Mouse (Mus musculus): ENCODE data around the gene Sst.
A peak's percentile ranks its signal among the peaks of the same experiment; 100 is the strongest.
"Not testable (repeated sequence)": the region's sequence is repeated elsewhere in the genome, so short reads cannot be mapped to it uniquely, and the experiment has no call there.

Sst gene

DNA sequence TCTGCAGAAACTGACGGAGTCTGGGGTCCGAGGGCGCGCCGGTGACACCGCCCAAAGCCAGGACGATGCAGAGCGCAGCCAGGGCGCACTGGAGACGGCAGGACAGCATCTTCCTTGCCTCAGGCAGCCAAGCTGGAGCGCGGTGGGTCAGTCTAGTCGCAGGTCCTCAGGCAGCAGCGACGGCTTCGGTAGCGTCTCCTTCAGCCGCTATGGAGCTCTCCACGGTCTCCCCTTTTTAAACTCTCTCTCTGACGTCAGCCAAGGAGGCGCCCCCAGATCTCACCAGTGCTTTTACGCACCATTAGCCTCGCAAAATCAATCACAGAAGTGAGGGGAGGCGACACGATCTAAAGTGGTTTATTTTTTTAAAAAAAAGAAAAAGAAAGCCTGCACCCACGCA lies at the start of gene Sst:
Gene Sst (minus strand): TSS at position 323 of the 400 bp plus-strand sequence.
- no peak for DNase-seq

DNA sequence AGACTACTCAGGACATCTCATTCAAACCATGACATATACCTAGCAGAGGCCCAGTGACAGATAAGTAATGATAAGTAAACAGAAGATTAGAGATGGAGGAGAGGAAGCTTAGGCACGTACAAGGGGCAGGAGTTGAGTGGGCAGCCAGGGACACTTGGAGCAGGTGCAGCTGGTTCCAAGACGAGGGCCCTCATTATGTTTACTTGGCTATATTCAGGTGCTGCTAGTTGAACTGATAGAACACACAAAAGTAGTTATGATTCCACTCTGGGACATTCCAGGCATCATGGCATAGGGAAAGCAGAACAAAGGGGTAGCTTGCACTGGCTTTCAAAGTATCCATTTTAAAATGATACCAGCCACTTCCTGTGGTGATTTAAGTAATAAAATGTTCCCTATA lies 43.6 kb upstream of the Sst start:
- no peak for DNase-seq

DNA sequence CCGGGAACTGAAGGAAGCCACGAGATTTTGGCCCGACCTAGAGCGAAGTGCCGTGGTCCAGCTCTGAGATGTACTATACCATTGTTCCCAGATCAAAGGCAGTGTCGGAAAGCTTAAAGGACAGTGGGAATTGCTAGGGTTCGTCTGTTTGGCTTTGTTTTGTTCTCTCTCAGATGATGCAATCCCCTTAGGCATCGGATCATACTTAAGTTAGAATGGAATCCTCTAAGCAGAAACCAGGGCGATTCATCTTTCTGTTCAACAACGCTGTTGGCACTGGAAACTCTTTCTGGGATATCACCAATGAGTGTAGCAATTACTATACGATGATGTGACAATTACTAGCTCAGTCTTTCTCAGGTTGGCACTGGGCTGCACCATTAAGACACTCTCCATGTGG lies 41.5 kb upstream of the Sst start, which contains the start of gene Rtp2:
Gene Rtp2 (minus strand): TSS at position 101 of the 400 bp plus-strand sequence.
- DNase-seq = no peak

DNA sequence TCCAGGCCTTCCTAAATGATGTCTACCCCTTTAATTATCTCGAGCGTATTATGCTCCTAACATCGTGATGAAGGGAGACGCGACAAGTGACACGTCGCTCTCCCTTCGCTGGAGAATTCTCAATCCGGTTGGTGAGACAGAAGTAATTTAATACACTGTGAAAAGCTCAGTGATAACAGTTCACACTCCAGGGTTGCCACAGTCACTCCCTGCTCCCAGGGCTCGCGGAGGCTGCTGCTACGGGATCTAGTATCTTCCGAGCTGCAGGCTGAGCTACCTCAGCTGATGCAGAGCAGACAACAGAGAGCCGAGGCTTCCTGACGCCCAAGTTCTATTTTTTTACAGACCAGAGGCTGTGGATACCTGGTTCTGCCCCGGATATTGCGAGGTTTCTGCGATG lies 40.5 kb upstream of the Sst start:
- DNase-seq = no peak

DNA sequence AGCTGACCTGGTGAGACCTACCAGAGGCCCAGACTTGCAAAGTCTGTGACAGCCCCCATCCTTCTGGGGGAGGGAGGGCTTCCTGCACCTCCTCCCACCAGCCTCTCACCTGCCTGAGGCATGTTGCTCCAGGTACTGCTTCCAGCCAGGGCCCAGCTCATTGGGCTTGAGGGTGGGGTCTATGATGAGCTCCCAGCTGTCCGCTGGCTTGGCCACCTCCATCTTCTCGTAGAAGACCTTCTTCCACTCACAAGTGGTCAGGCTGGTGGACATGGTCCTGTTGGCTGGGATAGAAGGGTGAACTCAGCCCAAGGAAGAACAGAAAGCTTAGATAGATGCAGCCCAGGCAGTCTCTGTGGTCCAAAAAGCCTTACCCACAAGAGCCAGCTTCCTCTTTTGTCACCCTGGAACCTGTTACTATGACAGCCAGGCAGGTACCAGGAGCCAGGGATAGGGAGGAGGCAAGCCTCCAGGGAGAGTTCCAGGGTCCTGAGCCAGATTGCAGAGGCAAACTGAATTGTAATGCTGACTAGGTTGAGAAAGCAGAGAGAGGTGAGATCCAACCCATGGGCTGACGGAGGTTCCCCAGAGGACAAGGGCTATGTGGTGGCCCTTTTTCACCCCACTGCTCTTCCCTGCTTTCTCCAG lies 39.8 kb upstream of the Sst start:
- DNase-seq = no peak

DNA sequence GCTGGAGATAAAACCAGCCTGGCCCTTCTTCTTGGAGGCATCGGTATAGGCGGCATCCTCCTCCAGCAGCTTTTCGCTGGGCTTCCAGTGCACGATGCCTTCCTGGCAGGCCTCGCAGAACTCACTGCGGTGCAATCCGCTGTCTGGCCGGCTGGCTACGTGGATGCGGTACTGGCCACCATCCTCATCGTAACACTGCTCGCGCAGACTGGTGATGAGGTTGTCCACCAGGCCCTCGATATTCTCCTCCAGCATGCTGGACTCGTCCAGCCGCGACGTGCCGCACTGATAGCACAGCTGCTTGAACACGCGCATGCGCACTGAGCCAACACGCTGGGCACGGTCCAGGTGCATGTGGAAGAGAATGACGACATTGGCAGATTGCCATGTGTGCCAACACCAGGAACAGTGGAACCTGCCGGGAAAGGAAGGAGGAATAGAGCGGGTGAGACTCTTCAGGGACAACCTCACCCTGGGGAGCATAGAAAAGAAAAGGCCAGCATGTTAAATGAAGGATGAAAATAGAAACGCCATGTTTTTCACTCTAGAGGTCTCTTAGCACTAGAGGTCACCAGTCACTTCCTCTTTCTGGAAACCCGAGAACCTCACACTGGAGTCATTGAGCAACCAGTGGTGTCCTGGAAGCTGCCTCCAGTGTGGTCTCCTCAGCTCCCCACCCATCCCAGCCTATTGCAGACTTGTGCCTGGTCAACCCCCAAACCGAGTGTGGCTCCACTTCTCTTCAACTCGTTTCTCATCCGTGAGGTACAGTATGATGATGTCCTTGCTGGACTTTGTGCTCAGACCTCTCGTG lies 36.8 kb upstream of the Sst start:
- no peak for DNase-seq

DNA sequence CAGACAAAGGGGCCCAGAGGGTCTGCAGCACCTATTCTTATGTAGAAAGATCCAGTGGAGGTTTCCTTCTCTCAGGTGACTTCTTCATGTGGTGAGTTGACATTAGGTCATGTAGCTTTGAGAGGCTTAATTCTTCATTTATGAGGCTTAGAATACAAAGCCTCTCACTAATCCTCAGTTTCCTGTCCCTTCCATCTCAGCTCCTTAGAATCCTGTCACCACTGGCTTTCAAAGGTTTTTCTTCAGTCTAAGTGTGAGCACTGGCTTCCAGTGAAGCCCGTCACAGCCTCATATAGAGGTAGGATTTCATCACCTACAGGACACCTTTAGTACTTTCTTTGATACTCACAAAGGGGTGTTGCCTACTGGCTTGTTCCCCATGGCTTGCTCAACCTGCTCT lies 32.1 kb upstream of the Sst start:
- DNase-seq = no peak

DNA sequence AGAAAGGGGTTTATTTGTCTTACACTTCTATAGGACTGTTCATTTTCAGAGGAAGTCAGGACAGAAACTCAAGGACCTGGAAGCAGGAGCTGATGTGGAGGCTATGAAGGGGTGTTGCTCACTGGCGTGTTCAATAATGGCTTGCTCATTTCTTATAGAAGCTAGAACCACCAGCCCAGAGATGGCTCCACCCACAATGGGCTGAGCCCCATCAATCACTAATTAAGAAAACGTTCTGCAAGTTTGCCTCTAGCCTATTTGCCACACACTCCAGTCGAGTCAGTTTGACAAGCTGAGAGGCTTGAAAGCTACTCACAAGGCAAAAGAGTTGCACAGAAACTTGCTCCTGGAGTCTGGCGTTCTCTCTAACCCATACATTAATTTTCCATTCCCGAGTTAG lies 30.9 kb upstream of the Sst start:
- DNase-seq = no peak

DNA sequence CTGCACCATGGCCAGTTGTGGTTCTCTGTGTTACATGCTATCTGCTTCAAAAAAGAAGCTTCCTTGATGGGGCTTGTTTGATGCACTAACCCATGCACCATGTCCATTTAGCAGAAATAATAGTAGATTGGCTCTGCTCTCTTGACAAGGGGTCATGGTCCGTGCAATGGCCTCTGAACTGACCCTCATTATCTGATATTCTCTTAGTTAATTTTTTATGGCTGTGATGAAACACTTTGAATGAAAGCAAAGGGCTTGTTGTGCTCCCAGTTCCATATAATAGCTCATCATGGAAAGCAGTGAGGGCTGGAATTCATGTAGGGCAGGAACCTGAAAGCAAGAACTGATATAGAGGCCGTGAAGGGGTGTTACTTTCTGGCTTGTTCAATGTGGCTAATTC lies 28.7 kb upstream of the Sst start:
- no peak for DNase-seq

DNA sequence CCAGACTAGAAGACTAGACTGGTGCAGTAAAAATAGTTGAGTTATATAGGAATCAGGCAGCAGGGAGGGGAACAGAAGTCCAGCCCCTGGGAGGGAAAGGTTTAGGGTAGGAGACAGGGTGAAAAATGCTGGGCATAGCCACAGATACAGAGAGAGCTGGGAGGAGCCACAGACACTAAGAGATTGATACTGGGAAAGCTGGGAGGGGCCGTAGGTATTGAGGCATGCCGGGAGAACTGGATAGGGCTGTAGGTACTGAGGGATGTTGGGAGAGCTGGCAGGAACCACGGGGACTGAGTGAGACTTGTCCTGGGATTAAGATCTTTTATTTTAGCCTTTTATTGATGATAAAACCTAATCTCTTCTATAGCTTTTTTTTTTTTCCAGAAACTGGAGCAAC lies 22.6 kb upstream of the Sst start:
- DNase-seq = no peak

DNA sequence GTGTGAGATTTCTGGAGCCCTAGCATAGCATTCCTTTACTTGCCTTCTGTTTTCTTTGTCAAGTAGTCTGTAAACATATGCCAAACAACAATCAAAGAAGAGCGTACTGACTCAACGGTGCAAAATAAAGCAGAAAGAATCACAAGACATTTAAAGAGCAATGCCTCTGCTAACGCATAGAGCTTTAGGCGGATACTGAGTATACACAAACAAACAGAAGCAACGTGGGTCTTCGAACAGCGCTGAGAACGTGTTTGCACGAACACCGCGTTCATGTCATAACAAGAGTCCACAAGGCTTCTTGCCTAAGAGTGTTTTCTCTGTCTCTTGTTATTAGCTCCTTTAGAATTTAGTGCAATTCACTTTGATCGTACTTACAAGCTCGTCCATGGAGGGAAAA lies 22.0 kb upstream of the Sst start:
- no peak for DNase-seq

DNA sequence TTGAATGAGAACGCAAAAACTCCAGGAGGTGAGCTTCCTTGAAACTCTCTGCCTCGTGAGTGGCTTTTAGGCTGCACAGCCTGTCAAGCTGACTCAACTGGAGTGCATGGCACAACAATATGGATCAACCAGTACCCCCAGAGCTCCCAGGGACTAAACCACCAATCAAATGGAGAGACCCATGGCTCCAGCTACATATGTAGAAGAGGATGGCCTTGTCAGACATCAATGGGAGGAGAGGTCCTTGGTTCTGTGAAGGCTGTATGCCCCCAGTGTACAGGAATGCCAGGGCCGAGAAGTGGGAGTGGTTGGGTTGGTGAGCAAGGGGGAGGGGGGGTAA lies 18.2 kb upstream of the Sst start:
- not testable (repeated sequence) for DNase-seq

DNA sequence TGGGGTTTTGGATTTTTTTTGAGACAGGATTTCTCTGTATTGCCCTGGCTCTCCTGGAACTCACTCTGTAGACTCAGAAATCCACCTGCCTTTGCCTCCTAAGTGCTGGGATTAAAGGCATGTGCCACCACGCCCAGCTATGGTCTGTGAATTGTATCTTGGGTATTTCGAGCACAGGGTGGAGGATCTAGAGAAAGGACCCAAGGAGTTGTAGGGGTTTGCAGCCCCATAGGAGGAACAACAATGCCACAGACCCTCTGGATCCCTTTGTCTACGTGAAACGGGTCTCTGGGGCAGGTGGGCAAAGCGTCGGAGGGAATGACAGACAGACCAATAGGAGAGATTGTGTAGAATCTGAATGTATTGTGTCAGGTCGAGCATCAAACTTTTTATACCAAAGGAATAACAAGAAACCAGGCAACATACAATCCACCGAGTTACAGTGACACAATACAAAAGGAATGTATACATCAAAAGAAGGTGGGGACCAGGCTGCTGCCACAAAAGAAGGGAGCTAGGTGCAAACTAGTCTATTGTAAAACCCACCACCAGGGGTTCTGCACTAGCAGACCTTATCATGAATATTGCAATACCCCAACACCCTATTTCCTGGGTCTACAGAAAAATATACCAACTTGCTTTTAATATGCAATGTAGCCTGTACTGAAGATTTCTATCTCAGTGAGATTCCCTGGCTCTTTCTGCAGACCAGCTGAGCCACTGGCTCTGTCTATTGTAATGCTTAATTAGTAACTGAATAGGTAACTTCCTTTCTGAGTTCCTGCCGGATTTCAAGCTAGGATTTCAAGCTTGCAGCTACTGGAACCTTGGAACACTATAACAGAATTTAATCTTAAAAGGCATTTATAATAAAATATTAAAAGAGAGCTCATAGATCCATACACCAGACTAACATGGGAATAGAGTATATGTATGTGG lies 17.6 kb upstream of the Sst start:
- not testable (repeated sequence) for DNase-seq

DNA sequence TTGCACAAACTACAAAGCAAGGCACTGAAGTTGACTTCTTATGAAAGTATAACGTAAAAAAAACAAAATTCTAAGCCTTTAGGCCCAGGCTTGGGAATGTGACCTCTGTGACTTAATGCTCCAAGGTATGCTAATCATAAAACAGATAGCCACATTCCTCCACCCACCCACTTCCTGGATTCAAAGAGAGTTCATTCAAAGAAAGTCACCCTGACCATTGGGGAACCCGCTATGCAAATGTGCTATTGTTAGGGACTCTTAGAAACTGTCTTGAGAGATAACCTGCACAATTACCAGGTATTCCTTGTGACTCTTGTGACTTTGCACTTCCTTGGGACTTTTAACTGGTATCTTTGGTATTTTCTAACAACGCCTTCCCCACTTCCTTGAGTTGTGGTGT lies 15.8 kb upstream of the Sst start:
- DNase-seq = not testable (repeated sequence)

DNA sequence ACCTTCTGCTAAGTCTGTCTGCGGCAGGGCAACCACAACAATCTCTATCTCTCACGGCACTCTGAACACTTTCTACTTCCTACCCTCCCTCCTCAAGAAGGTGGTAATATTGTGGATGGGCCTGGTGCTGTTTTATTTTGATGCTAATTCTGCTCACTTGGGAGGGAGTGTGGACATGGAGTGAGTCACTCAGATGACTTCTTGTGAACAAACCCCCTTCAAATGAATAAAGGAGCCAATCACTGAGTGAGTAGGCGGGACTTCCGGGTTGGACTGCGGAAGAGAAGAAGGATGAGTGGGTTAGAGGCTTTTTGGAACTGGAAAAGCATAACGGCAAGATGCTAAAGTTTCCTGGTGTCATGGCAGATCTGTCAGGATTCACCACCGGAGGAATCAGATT lies 10.7 kb upstream of the Sst start:
- no peak for DNase-seq

DNA sequence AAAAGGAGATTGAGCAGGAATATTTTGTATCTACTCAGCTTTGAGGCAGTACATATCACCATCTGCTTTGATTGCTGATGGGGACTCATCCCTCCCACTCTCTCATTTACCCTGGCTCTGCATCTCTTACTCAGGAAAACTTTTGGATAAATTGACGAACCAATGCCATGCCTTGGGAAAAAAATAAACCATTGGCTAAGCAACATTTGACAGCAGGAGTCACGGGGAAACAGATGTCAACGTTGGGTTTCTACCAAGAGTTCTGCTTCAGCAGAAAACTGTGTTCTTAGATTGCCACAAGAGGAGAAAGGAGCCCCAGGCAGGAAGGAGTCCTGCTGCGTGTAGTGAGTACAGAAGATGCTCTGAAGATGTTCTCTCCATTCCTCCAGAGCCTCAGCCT lies 9.3 kb upstream of the Sst start:
- DNase-seq = no peak

DNA sequence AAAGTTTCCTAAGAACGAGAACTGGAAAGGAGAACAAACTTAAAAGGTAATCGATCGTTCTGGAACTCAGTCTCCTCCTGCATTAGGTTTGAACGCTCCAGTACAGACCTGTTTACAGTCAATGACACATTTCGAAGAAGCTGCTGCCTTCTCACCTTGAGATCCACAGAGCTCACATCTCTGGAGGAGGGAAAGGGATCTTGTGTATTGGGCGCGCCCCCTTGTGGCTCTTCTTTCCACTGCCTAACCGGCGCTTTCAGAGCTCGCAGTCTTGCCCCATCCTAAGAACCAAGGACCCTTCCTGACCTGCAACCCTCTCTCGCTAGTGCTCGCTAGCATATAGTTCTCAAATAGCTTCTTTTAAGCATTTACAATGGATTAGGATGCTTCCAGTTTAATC lies 8.1 kb upstream of the Sst start:
- peak; percentile 90 for DNase-seq

DNA sequence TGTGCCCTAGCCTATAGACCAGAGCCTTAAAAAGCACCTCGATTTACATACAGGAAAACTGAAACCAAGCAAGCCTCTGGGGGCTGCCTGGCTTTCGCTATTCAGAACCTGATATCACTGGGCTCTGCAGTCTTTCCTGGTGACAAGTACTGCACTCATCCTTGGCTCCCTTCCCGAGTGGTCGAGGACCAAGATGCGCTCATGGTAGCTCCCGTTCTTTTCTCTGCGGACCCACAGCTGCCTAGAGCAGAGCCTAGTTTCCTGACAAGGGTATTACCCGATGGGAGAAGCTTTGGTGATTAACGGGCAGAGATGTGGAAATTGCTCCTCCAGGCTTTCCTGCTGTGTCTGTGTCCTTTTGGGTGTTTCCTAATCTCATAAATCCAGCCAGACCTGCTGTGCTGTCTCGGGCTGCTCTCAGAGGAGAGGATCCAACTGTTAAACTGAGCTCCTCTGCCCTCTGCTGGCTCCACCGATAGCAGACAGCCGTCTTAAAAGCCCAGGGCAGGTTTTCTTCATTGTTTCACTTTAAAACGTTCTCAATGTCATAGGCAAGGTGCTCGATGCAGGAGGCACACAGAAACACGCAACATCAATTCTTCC lies 7.3 kb upstream of the Sst start:
- peak; percentile 78 for DNase-seq

DNA sequence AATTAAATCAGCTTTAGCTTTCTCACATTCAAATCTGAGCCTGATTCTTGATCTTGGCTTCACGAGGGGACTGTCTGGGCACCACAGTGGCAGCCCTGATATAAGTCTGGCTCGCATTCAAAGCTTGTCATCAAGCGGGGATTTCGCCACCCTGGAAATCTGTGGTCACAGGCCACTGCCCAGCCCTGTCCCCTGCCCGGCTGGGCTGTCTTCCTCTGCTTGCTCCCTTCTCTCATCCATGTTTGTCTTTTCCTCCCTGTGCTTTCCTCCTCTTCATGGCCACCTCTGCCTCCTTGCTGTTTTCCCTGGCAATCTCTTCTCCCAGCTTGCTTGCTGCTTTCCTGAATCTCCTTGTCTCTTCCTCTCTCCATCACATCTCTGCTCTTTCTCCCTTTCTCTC lies 6.7 kb upstream of the Sst start:
- DNase-seq = no peak

DNA sequence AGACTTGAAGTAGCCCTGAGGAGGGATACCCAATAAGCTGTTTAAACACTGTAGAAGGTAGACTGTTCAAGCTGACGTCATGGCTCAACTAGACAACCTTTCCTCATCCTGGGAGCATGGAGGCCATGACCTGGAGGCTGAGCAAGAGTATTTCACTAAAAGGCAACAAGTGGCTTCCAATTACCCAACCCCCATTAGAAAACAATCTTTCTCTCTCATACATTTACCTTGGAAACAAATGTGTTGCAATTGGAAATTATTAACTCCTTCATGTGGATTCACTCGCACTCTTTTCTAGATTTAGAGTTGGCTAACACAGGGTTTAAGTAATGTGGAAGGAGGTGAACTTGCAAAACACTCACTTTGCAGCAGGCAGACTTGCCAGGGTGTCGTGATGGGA lies 4.4 kb upstream of the Sst start:
- no peak for DNase-seq

DNA sequence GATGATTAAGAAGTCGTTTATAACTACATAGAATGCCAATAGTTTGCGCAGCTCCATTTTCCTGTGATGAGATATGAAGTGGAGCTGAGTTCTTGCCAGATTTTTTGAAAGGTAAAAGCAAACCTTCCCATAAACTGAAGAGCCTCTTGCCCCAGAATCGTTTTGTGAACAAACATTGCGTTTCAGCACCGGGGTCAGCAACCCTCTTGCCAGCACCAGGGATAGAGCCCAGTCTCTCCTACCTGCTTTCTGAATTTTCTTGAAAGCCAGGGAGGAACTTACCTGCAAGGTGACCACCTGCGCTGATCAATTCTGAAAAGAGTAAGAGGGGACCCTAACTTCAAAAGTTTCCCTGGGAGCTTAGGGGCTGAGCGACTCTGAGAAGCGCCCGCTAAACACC lies 607 bp downstream of the Sst start:
- DNase-seq = no peak

DNA sequence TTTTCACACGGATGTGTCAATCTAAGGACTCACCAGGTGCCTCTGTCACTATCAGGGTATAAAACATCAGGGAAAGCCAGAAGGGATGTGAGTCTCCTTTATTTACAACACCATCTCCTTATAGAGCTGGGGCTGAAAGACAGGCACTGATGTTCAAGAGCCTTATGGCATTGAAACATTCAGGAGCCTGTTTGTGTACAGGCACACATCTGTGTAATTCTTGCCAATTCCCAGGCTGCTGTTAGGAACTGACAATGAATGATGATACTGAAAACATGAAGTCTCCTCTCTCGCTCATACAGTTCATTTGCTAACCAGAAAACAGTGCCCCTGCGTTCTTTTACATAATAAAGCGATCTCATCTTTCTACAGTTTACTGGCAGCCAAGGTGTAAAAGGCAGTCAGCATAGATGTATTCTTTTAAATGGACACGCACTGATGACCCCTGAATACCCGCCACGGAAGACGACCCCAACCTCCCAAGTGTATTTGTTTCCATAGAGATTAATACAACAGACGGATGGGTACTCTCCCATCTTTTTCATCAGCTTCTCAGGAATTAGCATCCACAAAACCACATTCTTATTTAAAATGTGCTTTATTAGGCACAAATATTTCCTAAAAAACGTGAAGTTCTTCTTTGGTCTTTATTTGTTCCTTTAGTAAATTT lies 2.7 kb downstream of the Sst start:
- no peak for DNase-seq

DNA sequence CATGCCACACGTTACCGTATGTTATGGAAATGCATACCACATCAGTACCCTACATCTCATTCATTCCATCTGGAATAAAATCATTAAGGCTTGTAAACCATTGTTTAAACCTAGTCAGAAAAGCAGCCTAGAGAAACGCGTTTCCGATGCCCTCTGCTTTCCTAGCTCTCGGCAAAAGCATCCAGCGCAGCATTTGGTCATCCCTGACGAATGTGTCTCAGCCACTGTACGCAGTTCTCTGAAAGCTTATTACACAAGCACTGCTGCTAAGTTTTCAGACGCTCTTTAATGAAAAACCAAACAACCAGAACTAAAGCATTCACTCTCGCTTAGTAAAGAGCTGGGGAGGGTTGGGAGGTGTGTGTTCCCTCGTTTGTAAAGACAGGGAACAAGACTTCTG lies 5.7 kb downstream of the Sst start:
- DNase-seq = no peak
